Mouse (Mus musculus): ENCODE measurements around the gene Vps4b. TPM values are rescaled to one million over a fixed set of nuclear protein-coding genes. Genes with fewer than 3 reads are reported as not detected.

Gene Vps4b
- polyA plus RNA-seq, 1 experiment from 2014 or later = 46.0 TPM

DNA sequence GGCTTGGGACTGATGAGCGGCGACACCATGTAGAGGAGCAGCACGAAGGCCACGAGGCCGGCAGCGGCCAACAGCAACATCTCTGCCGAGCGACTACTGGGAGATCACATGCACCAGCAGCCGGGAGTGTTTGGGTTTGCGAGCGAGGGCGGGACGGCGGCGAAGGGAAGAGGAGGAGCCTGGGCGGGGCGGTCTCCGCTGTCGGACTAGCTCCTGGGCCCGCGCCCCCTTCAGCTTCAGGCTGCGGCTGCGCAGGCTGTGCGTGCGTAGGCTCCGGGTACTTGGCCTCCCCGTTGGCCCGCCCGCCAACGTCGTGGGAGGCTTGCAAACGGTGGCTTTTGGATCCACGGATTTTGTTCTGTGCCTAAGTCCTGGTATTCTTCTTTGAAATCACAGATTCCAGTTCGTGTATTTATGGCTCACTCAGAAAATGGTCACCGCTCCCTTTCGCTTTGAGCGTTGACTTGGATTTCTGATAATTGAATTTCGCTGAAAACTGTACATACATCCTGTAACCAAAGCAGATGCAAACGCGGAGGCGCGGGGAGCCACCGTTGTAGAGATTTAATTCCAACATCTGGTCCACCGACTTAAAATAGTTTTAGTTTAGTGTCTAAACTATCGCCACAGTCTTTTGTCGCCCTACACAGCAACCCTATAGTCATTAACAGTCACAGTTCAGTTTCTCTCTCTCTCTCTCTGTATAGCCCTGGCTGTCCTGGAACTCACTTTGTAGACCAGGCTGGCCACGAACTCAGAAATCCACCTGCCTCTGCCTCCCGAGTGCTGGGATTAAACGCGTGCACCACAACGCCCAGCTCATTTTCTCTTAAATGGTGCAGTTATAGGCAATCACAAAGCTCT, 36.7 kb downstream of the Vps4b start, which contains the start of gene Kdsr:
Gene Kdsr (minus strand): TSS at position 156 of the 864 bp plus-strand sequence.
- peak; percentile 99 for ATAC-seq
- Histone ChIP-seq H3K27ac (ENCODE audit: low read length) (peak within 1 kb of the TSS; percentile 85), H3K9ac (replicated peaks; ENCODE audit: low read depth, low read length) (peak within 1 kb of the TSS; percentile 77), H3K4me3 (replicated peaks; ENCODE audit: low read length) (peak within 1 kb of the TSS; percentile 59), H3K36me3 (ENCODE audit: control insufficient read depth, insufficient read depth) (no peaks in the 10 kb centered on the region), H3K4me2 (ENCODE audit: low read length) (peak within 1 kb of the TSS; percentile 94), H3K9me3 (ENCODE audit: control insufficient read depth, low read length) (no peaks in the 10 kb centered on the region), H3K27me3 (replicated peaks; ENCODE audit: control insufficient read depth, insufficient read depth, low read length) (no peaks in the 10 kb centered on the region), H3K4me1 (replicated peaks; ENCODE audit: control insufficient read depth, insufficient read depth, low read length) (peaks cover 14% of the 10 kb centered on the region)
- WGBS = under 1% methylated on average over 51 of the region's 51 CpGs

DNA sequence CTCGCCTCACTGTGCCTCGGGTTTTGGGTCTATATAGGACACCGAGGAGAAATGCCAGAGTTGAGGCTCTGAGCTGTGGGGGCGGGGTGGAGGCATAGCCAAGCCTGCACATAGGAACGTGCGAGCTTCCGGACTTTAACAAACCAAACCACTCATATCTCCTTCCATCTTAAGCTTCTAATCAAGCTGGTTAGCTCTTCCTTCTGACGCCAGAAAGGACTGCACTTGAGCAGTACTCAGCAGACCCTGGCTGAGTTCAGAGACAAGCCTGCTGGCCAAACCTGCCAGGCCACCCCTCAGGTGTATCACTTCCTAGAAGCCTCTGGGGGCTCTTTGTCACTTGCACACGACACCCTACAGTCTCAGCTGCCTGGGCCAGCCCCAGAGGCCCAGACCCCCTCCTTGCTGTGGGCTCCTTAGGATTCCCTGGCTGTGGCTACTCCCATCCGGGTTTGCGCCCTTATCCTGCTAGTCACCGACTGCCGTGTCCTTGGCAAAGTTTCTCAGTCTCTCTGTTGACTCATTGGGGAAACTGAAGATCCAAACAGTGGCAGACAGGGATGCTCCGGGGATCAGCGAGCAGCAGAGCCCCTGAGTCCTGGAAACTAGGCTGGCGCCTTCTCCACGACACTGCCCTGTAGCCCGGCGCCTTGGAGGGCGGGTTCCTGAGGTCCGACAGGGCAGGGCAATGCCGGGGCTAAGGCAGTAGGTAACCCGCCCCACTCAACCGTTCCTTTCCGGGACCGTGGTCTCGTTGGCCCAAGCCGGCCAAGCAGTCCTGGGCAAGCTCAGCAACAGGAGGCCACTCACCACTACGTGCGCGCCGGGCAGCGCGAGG, 37.6 kb downstream of the Vps4b start:
- peak; percentile 7 for ATAC-seq
- Histone ChIP-seq H3K27me3 (replicated peaks; ENCODE audit: control insufficient read depth, insufficient read depth, low read length) (no peaks in the 10 kb centered on the region), H3K4me3 (replicated peaks; ENCODE audit: low read length) (peak overlapping the region; percentile 59), H3K4me1 (replicated peaks; ENCODE audit: control insufficient read depth, insufficient read depth, low read length) (peaks cover 14% of the 10 kb centered on the region), H3K4me2 (ENCODE audit: low read length) (peak overlapping the region; percentile 94), H3K9ac (replicated peaks; ENCODE audit: low read depth, low read length) (peak overlapping the region; percentile 77), H3K36me3 (ENCODE audit: control insufficient read depth, insufficient read depth) (no peaks in the 10 kb centered on the region), H3K9me3 (ENCODE audit: control insufficient read depth, low read length) (no peaks in the 10 kb centered on the region), H3K27ac (ENCODE audit: low read length) (peak overlapping the region; percentile 60)
- 5% methylated on average over 34 of the region's 34 CpGs for WGBS

GRCm38 (mm10) chr1:106756633-106757032, 39.9 kb downstream of the Vps4b start:
- Histone ChIP-seq H3K27ac (ENCODE audit: low read length) (no peak overlapping the region), H3K27me3 (replicated peaks; ENCODE audit: control insufficient read depth, insufficient read depth, low read length) (no peaks in the 10 kb centered on the region), H3K9me3 (ENCODE audit: control insufficient read depth, low read length) (no peaks in the 10 kb centered on the region), H3K36me3 (ENCODE audit: control insufficient read depth, insufficient read depth) (no peaks in the 10 kb centered on the region), H3K4me1 (replicated peaks; ENCODE audit: control insufficient read depth, insufficient read depth, low read length) (peaks cover 14% of the 10 kb centered on the region), H3K4me3 (replicated peaks; ENCODE audit: low read length) (no peak overlapping the region), H3K4me2 (ENCODE audit: low read length) (no peak overlapping the region), H3K9ac (replicated peaks; ENCODE audit: low read depth, low read length) (no peak overlapping the region)
- ATAC-seq = no peak
- 89% methylated on average over 4 of the region's 4 CpGs for WGBS

DNA sequence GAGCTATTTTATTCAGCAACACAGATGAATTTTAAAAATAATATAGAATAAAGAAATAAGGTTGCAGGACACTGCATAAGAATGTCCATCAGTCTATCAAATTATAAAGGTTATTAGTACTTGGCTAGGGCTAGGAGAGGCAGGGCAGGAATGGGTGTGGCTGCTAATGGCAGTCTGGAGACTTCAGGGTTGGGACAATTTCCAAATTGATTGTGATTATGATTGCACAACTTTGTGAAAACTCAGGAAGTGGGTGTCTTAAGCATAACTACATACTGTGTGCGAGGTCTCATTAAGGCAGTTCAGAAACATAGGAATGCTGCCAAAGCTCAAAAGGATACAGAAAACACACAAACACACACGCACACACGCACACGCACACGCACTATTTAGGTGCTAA, 44.5 kb downstream of the Vps4b start:
- no peaks in the 10 kb centered on the region for H3K4me1 ChIP-seq (replicated peaks; ENCODE audit: control insufficient read depth, insufficient read depth, low read length)
- no peaks in the 10 kb centered on the region for H3K27me3 ChIP-seq (replicated peaks; ENCODE audit: control insufficient read depth, insufficient read depth, low read length)
- ATAC-seq = no peak
- WGBS = 87% methylated on average over 5 of the region's 5 CpGs
- 0 out of 2 replicates have a peak, but pooled peaks cover under 1% of the 10 kb centered on the region for H3K36me3 ChIP-seq (ENCODE audit: control insufficient read depth, insufficient read depth)
- no peaks in the 10 kb centered on the region for H3K9me3 ChIP-seq (ENCODE audit: control insufficient read depth, low read length)
- H3K4me3 ChIP-seq (replicated peaks; ENCODE audit: low read length) = no peak overlapping the region
- H3K4me2 ChIP-seq (ENCODE audit: low read length) = no peak overlapping the region
- H3K27ac ChIP-seq (ENCODE audit: low read length) = no peak overlapping the region
- H3K9ac ChIP-seq (replicated peaks; ENCODE audit: low read depth, low read length) = no peak overlapping the region

GRCm38 (mm10) chr1:106750656-106751055, 45.9 kb downstream of the Vps4b start:
- WGBS = 64% methylated on average over 1 of the region's 1 CpGs
- Histone ChIP-seq H3K9ac (replicated peaks; ENCODE audit: low read depth, low read length) (no peak overlapping the region), H3K36me3 (ENCODE audit: control insufficient read depth, insufficient read depth) (peaks cover 11% of the 10 kb centered on the region; the same call in 1 of the 2 replicates), H3K4me3 (replicated peaks; ENCODE audit: low read length) (no peak overlapping the region), H3K27me3 (replicated peaks; ENCODE audit: control insufficient read depth, insufficient read depth, low read length) (no peaks in the 10 kb centered on the region), H3K9me3 (ENCODE audit: control insufficient read depth, low read length) (no peaks in the 10 kb centered on the region), H3K27ac (ENCODE audit: low read length) (no peak overlapping the region), H3K4me2 (ENCODE audit: low read length) (no peak overlapping the region), H3K4me1 (replicated peaks; ENCODE audit: control insufficient read depth, insufficient read depth, low read length) (no peaks in the 10 kb centered on the region)
- no peak for ATAC-seq

DNA sequence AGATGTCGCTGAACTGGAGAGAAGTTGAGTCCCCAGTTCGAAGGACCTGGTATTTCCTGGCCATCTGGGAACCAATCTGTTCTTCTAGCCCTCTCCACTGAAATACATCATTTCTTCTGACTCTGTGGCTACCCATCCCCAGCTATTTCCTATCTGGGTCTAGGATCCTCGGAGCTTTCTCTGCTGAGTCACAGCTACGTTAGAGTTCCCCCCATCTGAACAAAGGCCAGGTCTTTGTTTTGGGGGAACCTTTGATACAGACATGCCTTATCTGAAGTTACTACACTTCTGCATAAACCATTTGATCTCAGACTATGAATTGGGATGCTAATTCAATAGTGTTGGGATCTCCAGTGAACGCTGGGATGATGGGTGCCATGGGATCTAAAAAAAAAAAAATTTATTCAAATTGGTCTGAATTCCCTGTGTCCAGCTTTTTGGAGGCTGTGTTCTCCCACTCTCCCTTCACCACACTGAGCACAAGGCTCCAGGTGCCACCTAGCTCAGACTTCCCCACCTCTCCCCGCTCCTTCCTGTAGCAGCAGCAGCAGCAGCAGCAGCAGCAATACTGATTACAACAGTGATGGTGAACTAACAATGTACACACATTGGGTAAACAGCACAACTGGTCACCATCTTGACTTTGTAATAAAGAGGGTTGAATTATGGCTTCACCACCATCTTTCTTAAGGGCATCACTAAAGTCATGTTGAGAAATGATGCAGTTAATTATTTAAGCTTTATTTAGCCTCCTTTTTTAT, 47.8 kb downstream of the Vps4b start:
- 91% methylated on average over 6 of the region's 6 CpGs for WGBS
- Histone ChIP-seq H3K4me1 (replicated peaks; ENCODE audit: control insufficient read depth, insufficient read depth, low read length) (no peaks in the 10 kb centered on the region), H3K36me3 (ENCODE audit: control insufficient read depth, insufficient read depth) (peaks cover 14% of the 10 kb centered on the region), H3K9ac (replicated peaks; ENCODE audit: low read depth, low read length) (no peak overlapping the region), H3K27ac (ENCODE audit: low read length) (no peak overlapping the region), H3K9me3 (ENCODE audit: control insufficient read depth, low read length) (no peaks in the 10 kb centered on the region), H3K4me2 (ENCODE audit: low read length) (no peak overlapping the region), H3K4me3 (replicated peaks; ENCODE audit: low read length) (no peak overlapping the region), H3K27me3 (replicated peaks; ENCODE audit: control insufficient read depth, insufficient read depth, low read length) (no peaks in the 10 kb centered on the region)
- ATAC-seq = no peak

DNA sequence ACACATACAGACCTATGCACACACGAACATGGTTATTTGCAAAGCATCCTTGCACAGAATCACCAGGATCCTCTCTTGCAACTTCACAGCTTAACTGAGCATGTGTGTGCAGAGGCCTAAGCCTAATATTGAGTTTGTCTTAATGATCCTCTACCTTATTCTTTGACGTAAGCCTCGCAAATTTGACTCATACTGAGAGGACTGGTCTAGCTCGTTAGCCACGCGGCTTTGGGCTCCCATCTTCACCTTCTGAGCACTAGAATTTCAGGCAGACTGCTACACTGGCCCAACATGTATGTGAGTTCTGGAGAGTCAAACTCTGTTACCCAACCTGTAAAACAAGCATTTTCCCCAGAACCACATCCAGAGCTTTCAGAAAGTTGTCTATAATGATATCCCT, 53.5 kb downstream of the Vps4b start:
- Histone ChIP-seq H3K9ac (replicated peaks; ENCODE audit: low read depth, low read length) (no peak overlapping the region), H3K9me3 (ENCODE audit: control insufficient read depth, low read length) (no peaks in the 10 kb centered on the region), H3K27ac (ENCODE audit: low read length) (no peak overlapping the region), H3K4me3 (replicated peaks; ENCODE audit: low read length) (no peak overlapping the region), H3K4me1 (replicated peaks; ENCODE audit: control insufficient read depth, insufficient read depth, low read length) (no peaks in the 10 kb centered on the region), H3K27me3 (replicated peaks; ENCODE audit: control insufficient read depth, insufficient read depth, low read length) (no peaks in the 10 kb centered on the region), H3K36me3 (ENCODE audit: control insufficient read depth, insufficient read depth) (peaks cover 14% of the 10 kb centered on the region), H3K4me2 (ENCODE audit: low read length) (no peak overlapping the region)
- no peak for ATAC-seq
- WGBS = 65% methylated on average over 6 of the region's 6 CpGs

DNA sequence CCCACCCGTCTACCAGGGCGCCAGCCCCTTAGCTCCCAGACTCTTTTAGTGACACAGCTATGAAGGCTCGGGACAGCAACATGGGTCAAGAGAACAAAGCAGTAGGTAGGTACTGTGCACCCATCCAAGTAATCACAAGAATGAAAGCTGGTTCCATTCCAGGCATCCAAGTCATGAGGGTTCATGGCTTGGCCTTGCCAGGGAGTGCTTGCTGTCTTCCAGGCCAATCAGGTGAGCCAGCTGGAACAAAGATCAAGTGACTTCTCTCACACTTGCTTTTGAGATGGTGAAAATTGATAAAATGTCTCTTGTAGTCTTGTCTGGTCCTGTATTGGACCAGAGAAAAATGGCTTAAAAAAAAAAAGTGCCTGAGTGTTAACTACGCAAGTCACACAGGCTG, 55.8 kb downstream of the Vps4b start:
- Histone ChIP-seq H3K27ac (ENCODE audit: low read length) (no peak overlapping the region), H3K9ac (replicated peaks; ENCODE audit: low read depth, low read length) (no peak overlapping the region), H3K4me1 (replicated peaks; ENCODE audit: control insufficient read depth, insufficient read depth, low read length) (no peaks in the 10 kb centered on the region), H3K4me3 (replicated peaks; ENCODE audit: low read length) (no peak overlapping the region), H3K27me3 (replicated peaks; ENCODE audit: control insufficient read depth, insufficient read depth, low read length) (no peaks in the 10 kb centered on the region), H3K9me3 (ENCODE audit: control insufficient read depth, low read length) (no peaks in the 10 kb centered on the region), H3K36me3 (ENCODE audit: control insufficient read depth, insufficient read depth) (peaks cover 6% of the 10 kb centered on the region), H3K4me2 (ENCODE audit: low read length) (no peak overlapping the region)
- 96% methylated on average over 4 of the region's 4 CpGs for WGBS
- no peak for ATAC-seq

- no peak for ATAC-seq
- 91% methylated on average over 5 of the region's 5 CpGs for WGBS
- no peak overlapping the region for H3K4me3 ChIP-seq (replicated peaks; ENCODE audit: low read length)
Observed at GRCm38 (mm10) chr1:106739810-106740209, 56.7 kb downstream of the Vps4b start.

More at GRCm38 (mm10) chr1:106739810-106740209, 56.7 kb downstream of the Vps4b start:
- Histone ChIP-seq H3K36me3 (ENCODE audit: control insufficient read depth, insufficient read depth) (peaks cover 3% of the 10 kb centered on the region; the same call in 1 of the 2 replicates), H3K27ac (ENCODE audit: low read length) (no peak overlapping the region), H3K9ac (replicated peaks; ENCODE audit: low read depth, low read length) (no peak overlapping the region), H3K27me3 (replicated peaks; ENCODE audit: control insufficient read depth, insufficient read depth, low read length) (no peaks in the 10 kb centered on the region), H3K4me1 (replicated peaks; ENCODE audit: control insufficient read depth, insufficient read depth, low read length) (no peaks in the 10 kb centered on the region), H3K9me3 (ENCODE audit: control insufficient read depth, low read length) (no peaks in the 10 kb centered on the region), H3K4me2 (ENCODE audit: low read length) (no peak overlapping the region)

Data from forebrain, embryonic 16.5 days (tissue).